Mouse (Mus musculus) limb, embryonic 15.5 days (tissue): ENCODE measurements around the gene Adat2. TPM values are rescaled to one million over a fixed set of nuclear protein-coding genes. Genes with fewer than 3 reads are reported as not detected.

ENCODE experiments used
- ATAC-seq: fragments of 200-750 bp; cut with Nextera tagmentation; 2 replicates; pipeline ENCODE4 v1.8.0; 2017; ENCODE audit warnings: low read depth, moderate TSS enrichment; ENCODE audit not compliant: insufficient number of reproducible peaks, low FRiP score, low TSS enrichment
- H3K27ac ChIP-seq: fragments of 300-500 bp; sonication (generic); 2 replicates; pipeline ENCODE4 v1.5.1; 2015; ENCODE audit warnings: moderate library complexity, mild to moderate bottlenecking, inconsistent platforms
- H3K27me3 ChIP-seq: fragments of 300-500 bp; sonication (generic); 2 replicates; pipeline ENCODE4 v1.6.1; 2015; ENCODE audit warnings: inconsistent platforms
- H3K36me3 ChIP-seq: fragments of 300-500 bp; sonication (generic); 2 replicates; pipeline ENCODE4 v1.6.1; 2015; ENCODE audit warnings: inconsistent platforms
- H3K4me1 ChIP-seq: fragments of 300-500 bp; sonication (generic); 2 replicates; pipeline ENCODE4 v1.6.1; 2015; ENCODE audit warnings: inconsistent platforms
- H3K4me2 ChIP-seq: fragments of 300-500 bp; sonication (generic); 2 replicates; pipeline ENCODE4 v1.6.1; 2015; ENCODE audit warnings: mild to moderate bottlenecking, inconsistent platforms
- H3K4me3 ChIP-seq: fragments of 300-500 bp; sonication (generic); 2 replicates; pipeline ENCODE4 v1.5.1; 2015; ENCODE audit warnings: mild to moderate bottlenecking, inconsistent platforms
- H3K9ac ChIP-seq: fragments of 300-500 bp; sonication (generic); 2 replicates; pipeline ENCODE4 v1.6.1; 2015; ENCODE audit warnings: inconsistent platforms
- H3K9me3 ChIP-seq: fragments of 300-500 bp; sonication (generic); 2 replicates; pipeline ENCODE4 v1.6.1; 2016; ENCODE audit warnings: inconsistent platforms
- WGBS: fragments of 180-500 bp; shearing (Covaris S2); methylation state at CpG from one replicate; pipeline ENCODE4 v1.1.7; 2015; 5-methylcytosine and 5-hydroxymethylcytosine counted together
- polyA plus RNA-seq: library from polyadenylated mRNA; unstranded; fragments of >200 nt; fragmentation: Nextera tagmentation; extraction: Ambion mirVana; gene quantifications from 2 replicates; pipeline ENCODE4 v1.2.1, GENCODE M21; 2015

The Adat2 gene
- 3.5 and 3.9 TPM in 2 replicates for polyA plus RNA-seq

DNA sequence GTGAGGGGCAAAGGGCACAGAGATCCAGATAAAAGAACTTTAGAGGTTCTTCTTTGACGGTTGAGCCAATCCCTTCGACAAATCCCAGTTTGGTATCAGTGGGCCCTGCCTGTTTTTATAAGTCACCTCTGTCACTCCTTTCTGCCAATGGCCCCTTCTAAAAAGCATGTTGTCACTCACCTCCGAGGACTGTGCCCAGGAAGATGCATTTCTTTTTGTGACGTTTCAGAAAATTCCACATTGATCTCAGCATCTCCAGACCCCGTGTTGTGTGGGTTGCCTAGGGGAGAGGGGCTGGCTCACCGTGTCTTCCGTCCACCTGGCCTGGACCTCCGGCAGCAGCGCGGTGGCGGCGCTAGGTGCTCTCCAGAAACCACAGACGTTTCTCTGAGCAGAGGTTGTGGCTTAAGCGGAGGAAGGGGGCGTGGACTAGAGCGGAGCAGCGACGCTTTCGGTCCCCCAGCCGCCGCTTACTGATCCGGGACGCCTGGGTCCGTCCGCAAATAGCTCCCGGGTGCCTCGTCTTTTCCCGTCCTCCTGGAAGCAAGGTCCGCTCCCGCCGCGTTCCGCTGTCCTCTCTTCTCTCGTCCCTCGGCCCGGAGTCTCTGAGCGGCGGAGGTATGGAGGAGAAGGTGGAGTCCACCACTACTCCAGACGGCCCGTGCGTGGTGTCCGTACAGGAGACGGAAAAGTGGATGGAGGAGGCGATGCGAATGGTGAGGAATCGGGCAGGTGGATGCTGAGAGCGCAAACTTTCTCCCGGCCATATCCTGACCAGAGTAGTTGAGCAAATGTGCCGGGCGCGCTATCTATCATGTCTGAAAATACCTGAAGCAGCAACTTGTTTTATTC is at the start of gene Adat2, which contains the start of gene Pex3:
Adat2 (plus strand) TSS at position 249 of the 852 bp plus-strand sequence.
Pex3 (minus strand) TSS at position 497 of the 852 bp plus-strand sequence.
- Histone ChIP-seq H3K4me2 (peak within 1 kb of the TSS; percentile 59), H3K36me3 (no peaks in the 10 kb centered on the region), H3K9me3 (no peaks in the 10 kb centered on the region), H3K27me3 (no peaks in the 10 kb centered on the region), H3K4me1 (peaks cover 8% of the 10 kb centered on the region; the same call in 1 of the 2 replicates), H3K27ac (peak within 1 kb of the TSS; percentile 82), H3K4me3 (peak within 1 kb of the TSS; percentile 70), H3K9ac (peak within 1 kb of the TSS; percentile 72)
- 1% methylated on average over 51 of the region's 51 CpGs for WGBS
- ATAC-seq, result peak; percentile 87

- Histone ChIP-seq H3K9ac (no peak overlapping the region), H3K4me3 (no peak overlapping the region), H3K36me3 (peaks cover 10% of the 10 kb centered on the region), H3K4me2 (no peak overlapping the region), H3K4me1 (no peaks in the 10 kb centered on the region), H3K27ac (no peak overlapping the region), H3K9me3 (no peaks in the 10 kb centered on the region), H3K27me3 (no peaks in the 10 kb centered on the region)
- ATAC-seq, result no peak
- 81% methylated on average over 4 of the region's 4 CpGs for WGBS
Observed at GRCm38 (mm10) chr10:13521857-13522256, 30.8 kb upstream of the Adat2 start.

DNA sequence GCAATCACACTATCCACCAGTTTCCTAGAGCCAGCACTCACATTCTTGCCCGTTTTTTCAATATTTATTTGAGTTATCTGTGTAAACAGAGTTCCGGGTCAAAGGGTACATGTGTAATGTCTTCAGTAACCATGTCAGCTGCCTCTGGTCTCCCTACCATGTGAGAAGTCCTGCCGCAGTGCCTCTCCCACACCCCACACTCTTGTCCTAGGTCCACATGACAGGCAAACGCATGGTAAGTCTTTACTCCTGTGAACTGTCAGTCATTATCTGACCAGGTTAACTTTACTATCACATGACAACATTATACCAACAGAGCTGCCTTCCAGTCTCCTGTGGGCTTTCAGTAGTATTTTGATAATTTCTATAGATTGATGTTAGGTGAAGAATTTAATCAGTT is 24.5 kb upstream of the Adat2 start:
- H3K4me1 ChIP-seq, result no peaks in the 10 kb centered on the region
- 92% methylated on average over 4 of the region's 4 CpGs for WGBS
- no peak for ATAC-seq
- peaks cover 44% of the 10 kb centered on the region for H3K36me3 ChIP-seq
- H3K9ac ChIP-seq, result no peak overlapping the region
- no peak overlapping the region for H3K27ac ChIP-seq
- H3K4me2 ChIP-seq, result no peak overlapping the region
- H3K27me3 ChIP-seq, result no peaks in the 10 kb centered on the region
- H3K4me3 ChIP-seq, result no peak overlapping the region
- no peaks in the 10 kb centered on the region for H3K9me3 ChIP-seq

DNA sequence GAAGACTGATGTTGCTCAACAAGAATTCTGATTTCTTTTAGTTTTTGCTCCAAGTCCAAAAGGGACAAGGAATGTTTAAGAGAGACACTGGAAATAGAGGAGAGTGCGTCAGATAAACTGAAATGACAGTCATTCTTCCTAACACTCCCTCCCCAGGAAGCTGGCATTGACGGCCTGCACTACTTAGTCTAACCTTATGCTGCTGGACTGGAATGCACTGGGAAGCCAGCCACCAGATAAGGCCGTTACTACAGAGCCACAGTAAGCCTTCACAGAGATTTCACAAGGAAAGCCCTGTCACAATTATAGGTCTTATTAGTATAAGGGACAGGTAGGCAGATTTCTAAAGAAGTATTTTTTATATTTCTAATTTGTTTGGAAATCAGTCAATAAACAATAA is 17.9 kb upstream of the Adat2 start:
- WGBS, result 80% methylated on average over 3 of the region's 3 CpGs
- no peaks in the 10 kb centered on the region for H3K4me1 ChIP-seq
- ATAC-seq, result no peak
- H3K36me3 ChIP-seq, result peaks cover 46% of the 10 kb centered on the region
- H3K27me3 ChIP-seq, result no peaks in the 10 kb centered on the region
- H3K9me3 ChIP-seq, result no peaks in the 10 kb centered on the region
- H3K4me2 ChIP-seq, result no peak overlapping the region
- H3K27ac ChIP-seq, result no peak overlapping the region
- H3K9ac ChIP-seq, result no peak overlapping the region
- no peak overlapping the region for H3K4me3 ChIP-seq

- no peaks in the 10 kb centered on the region for H3K4me1 ChIP-seq
- H3K36me3 ChIP-seq, result peaks cover 42% of the 10 kb centered on the region
- WGBS, result 96% methylated on average over 7 of the region's 7 CpGs
- H3K4me3 ChIP-seq, result no peak overlapping the region
- no peak overlapping the region for H3K9ac ChIP-seq
- ATAC-seq, result no peak
- H3K4me2 ChIP-seq, result no peak overlapping the region
- no peaks in the 10 kb centered on the region for H3K9me3 ChIP-seq
- H3K27ac ChIP-seq, result no peak overlapping the region
- H3K27me3 ChIP-seq, result no peaks in the 10 kb centered on the region
Observed at GRCm38 (mm10) chr10:13536706-13537105, 16.0 kb upstream of the Adat2 start.

DNA sequence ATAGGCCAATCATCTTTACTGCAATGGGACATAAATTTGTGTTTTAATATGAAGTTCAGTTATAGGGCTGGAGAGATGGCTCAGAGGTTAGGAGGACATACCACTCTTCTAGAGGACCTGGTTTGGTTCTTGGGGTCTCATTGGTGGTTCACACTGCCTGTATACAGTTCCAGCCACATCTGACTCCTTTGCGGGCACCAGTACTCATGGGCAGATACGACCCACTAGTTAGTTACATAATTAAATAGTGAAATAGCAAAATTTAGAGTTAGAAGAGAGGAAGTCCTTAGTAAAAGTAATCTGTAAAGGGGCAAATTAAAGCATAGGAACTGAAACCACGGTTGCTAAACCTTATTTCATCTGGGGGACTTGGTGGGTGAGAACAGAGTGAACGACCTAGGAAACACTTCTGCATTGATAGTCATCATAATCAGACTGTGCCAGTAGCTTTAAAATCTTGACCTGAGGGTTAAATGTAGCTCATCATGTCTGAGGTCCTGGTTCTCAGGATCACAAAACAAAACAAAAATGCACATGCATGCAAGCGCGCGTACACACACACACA is 12.8 kb upstream of the Adat2 start:
- 87% methylated on average over 7 of the region's 7 CpGs for WGBS
- Histone ChIP-seq H3K27ac (no peak overlapping the region), H3K4me1 (no peaks in the 10 kb centered on the region), H3K9me3 (no peaks in the 10 kb centered on the region), H3K4me3 (no peak overlapping the region), H3K36me3 (peaks cover 35% of the 10 kb centered on the region), H3K27me3 (no peaks in the 10 kb centered on the region), H3K4me2 (no peak overlapping the region), H3K9ac (no peak overlapping the region)
- ATAC-seq, result no peak

DNA sequence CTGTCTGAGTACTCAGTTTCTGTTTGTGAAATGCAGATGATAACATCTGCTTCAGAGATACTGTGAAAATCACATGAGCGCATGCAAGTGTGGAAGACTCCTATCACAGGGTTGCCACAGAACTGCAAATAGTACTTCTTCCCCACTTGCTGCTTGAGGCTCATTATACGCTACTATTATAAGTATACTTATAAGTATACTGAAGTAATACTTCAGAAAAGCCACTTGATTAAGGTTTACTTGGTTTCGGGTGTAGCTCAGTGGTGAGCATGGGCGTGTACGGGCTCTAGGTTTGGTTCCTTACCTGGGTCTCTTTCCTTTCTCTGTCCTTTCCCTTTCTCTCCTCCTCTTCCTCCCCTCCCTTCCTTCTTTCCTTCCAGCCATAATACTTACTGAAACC is 11.0 kb upstream of the Adat2 start:
- no peak for ATAC-seq
- no peak overlapping the region for H3K9ac ChIP-seq
- WGBS, result 94% methylated on average over 5 of the region's 5 CpGs
- H3K4me1 ChIP-seq, result no peaks in the 10 kb centered on the region
- no peak overlapping the region for H3K4me2 ChIP-seq
- H3K9me3 ChIP-seq, result no peaks in the 10 kb centered on the region
- H3K36me3 ChIP-seq, result peaks cover 31% of the 10 kb centered on the region
- H3K27ac ChIP-seq, result no peak overlapping the region
- H3K27me3 ChIP-seq, result no peaks in the 10 kb centered on the region
- no peak overlapping the region for H3K4me3 ChIP-seq

DNA sequence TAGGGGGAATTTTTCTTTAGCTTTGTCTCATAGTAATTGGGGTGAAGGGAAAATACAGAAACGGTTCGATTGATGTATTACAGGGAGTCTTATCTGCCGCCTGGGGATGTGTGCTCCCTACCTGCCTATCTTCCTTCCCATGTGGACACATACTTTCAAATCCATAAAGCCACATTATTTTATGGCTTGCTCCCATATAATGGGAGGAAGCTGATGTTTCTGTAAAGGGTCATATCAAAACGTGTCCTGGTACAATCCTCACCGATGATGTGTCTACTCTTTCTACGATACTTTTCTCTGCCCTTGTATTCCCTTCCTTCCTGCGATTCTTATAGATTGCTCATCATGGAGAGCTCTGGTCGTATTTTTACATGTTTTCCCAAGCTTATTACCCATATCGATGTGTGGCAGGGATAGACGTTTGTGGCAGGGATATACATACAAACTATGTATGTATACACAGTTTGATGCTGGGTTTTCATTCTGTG is 848 bp downstream of the Adat2 start:
- Histone ChIP-seq H3K4me3 (peak overlapping the region; percentile 70), H3K4me2 (peak overlapping the region; percentile 59), H3K27me3 (no peaks in the 10 kb centered on the region), H3K4me1 (peaks cover 8% of the 10 kb centered on the region; the same call in 1 of the 2 replicates), H3K9ac (peak overlapping the region; percentile 72), H3K27ac (peak overlapping the region; percentile 82), H3K9me3 (no peaks in the 10 kb centered on the region), H3K36me3 (no peaks in the 10 kb centered on the region)
- WGBS, result 27% methylated on average over 10 of the region's 10 CpGs
- ATAC-seq, result no peak

DNA sequence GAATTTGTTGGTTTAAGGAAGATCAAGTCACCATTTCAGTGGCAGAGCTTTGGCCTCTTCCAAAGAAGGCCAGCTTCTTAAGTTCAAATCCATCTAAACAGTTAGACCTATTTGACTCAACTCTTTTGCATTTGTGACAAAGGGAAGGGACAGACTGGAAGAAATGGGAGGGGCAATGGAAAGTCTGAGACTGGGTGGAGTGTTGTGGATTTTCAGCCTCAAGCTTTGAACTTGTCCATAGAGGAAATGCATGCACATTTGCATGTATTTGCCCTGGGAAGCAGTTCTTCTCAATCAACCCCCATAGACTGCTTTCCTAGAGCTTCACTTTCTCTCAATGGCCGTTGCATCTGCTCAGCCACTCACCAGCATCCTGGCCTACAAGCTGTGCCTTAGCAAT is 1.6 kb downstream of the Adat2 start:
- no peak overlapping the region for H3K27ac ChIP-seq
- peaks cover 8% of the 10 kb centered on the region; the same call in 1 of the 2 replicates for H3K4me1 ChIP-seq
- H3K9ac ChIP-seq, result no peak overlapping the region
- WGBS, result 97% methylated on average over 1 of the region's 1 CpGs
- no peak overlapping the region for H3K4me3 ChIP-seq
- H3K9me3 ChIP-seq, result no peaks in the 10 kb centered on the region
- H3K36me3 ChIP-seq, result 0 out of 2 replicates have a peak, but pooled peaks cover 2% of the 10 kb centered on the region
- no peak for ATAC-seq
- no peaks in the 10 kb centered on the region for H3K27me3 ChIP-seq
- no peak overlapping the region for H3K4me2 ChIP-seq

DNA sequence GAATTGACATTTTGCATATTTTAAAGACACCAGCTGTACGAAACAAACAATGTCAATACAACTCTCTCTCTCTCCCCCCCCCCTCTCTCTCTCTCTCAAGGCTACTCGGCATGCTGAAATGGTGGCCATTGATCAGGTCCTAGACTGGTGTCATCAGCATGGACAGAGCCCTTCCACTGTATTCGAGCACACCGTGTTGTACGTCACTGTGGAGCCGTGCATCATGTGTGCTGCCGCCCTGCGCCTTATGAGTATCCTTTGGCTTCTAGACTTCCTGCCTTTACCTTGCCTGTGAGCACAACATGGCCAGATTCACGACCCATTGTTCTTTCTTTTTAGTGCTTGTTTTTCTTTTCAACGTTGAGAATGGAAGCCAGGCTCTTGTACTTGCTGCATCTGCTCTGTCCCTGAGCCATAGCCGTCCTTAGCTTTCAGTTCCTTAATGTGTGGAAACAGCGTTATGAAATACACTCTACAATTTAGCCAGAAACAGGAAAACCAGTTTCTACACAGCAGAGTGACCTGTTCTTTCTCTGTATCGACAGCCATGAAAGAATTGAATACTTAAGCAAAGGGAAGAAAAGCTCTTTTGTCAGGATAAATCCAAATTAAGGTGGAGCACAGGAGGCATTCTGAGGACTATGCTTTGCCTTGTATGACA is 7.5 kb downstream of the Adat2 start:
- H3K4me2 ChIP-seq, result no peak overlapping the region
- no peaks in the 10 kb centered on the region for H3K9me3 ChIP-seq
- no peak for ATAC-seq
- WGBS, result 91% methylated on average over 13 of the region's 13 CpGs
- no peak overlapping the region for H3K4me3 ChIP-seq
- peaks cover 36% of the 10 kb centered on the region; the same call in 1 of the 2 replicates for H3K36me3 ChIP-seq
- peaks cover 8% of the 10 kb centered on the region; the same call in 1 of the 2 replicates for H3K4me1 ChIP-seq
- H3K27ac ChIP-seq, result no peak overlapping the region
- H3K27me3 ChIP-seq, result no peaks in the 10 kb centered on the region
- no peak overlapping the region for H3K9ac ChIP-seq

- Histone ChIP-seq H3K4me2 (peak overlapping the region; percentile 44), H3K4me1 (peaks cover 17% of the 10 kb centered on the region), H3K27me3 (0 out of 2 replicates have a peak, but pooled peaks cover 10% of the 10 kb centered on the region), H3K27ac (no peak overlapping the region), H3K4me3 (peak overlapping the region; percentile 29), H3K36me3 (peaks cover 33% of the 10 kb centered on the region; the same call in 1 of the 2 replicates), H3K9ac (no peak overlapping the region), H3K9me3 (no peaks in the 10 kb centered on the region)
- ATAC-seq, result no peak
- 24% methylated on average over 24 of the region's 24 CpGs for whole genome bisulfite sequencing
Observed at GRCm38 (mm10) chr10:13564364-13565079, 11.8 kb downstream of the Adat2 start.
